Mouse (Mus musculus): ENCODE results near the gene Abcc12. TPM values are rescaled to one million over a fixed set of nuclear protein-coding genes. Genes with fewer than 3 reads are reported as not detected.

The Abcc12 gene
- not detected for polyA plus RNA-seq (2014; fragmentation: Illumina TruSeq; extraction: RNeasy Lipid Tissue Mini Kit (QIAGEN cat#74804); ENCODE audit: low read depth, low replicate concordance)

DNA sequence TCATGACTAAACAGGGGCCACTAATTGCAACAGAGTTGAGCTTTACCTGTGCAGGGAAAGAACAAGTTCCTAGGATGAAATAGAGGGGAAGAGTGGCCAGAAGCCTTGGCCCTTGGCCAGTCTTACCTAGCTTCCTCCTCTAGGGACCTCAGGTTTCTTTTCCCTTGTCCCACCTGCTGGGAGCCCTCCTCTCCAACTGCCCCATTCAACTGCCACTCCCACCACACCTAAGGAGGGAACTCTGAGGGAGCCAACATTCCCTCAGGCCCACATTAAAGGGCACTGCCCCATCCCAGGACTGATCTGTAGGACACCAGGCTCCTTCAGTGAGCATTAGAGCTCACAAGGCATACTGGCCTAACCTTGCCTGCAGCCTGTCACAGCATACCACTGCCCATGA is at the start of gene Abcc12:
Abcc12 (minus strand) TSS at position 229 of the 400 bp plus-strand sequence.

GRCm38 (mm10) chr8:86623911-86624731 is 43.6 kb upstream of the Abcc12 start, which contains the start of gene Lonp2:
Gene Lonp2 (plus strand): TSS chr8:86624043.

Other genes starting within 250 kb of the Abcc12 start
- 257 TPM for gene Lonp2, start 43.4 kb upstream of the Abcc12 start, polyA plus RNA-seq (2014; fragmentation: Illumina TruSeq; extraction: RNeasy Lipid Tissue Mini Kit (QIAGEN cat#74804); ENCODE audit: low read depth, low replicate concordance)
- not detected for gene Gm10638, start 165.0 kb upstream of the Abcc12 start, polyA plus RNA-seq (2014; fragmentation: Illumina TruSeq; extraction: RNeasy Lipid Tissue Mini Kit (QIAGEN cat#74804); ENCODE audit: low read depth, low replicate concordance)
- gene Siah1a, start 165.2 kb upstream of the Abcc12 start, polyA plus RNA-seq (2014; fragmentation: Illumina TruSeq; extraction: RNeasy Lipid Tissue Mini Kit (QIAGEN cat#74804); ENCODE audit: low read depth, low replicate concordance): 10.4 TPM